Mouse (Mus musculus): ENCODE results near the gene D630003M21Rik. TPM values are rescaled to one million over a fixed set of nuclear protein-coding genes. Genes with fewer than 3 reads are reported as not detected.

Gene D630003M21Rik
- polyA plus RNA-seq, 1 experiment: not detected

DNA sequence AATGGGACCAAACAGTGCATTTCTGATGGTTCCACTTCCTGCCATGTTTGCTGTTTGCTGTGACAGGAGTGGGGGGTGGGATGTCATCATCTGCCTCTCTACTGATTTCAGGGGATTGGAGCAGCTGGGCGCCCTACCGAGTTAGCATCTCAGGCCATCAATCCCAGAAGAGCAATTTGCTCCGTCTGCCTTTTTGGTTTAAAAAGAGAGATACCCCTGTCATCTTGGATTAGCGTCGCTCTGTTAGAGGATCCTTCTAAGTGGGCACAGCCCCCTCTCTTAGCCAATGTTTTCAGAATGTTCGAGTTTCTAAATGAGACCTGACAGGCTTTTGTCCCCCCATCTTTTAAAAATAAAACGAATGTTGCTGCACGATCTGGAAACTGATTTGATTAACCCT lies 71.4 kb downstream of the D630003M21Rik start:
- no peak for TF ChIP-seq POLR2A (IDR thresholded peaks at IDR 0.05; ENCODE audit: insufficient read depth, low read depth, low read length)
- no peak for TF ChIP-seq CTCF (IDR thresholded peaks at IDR 0.05; ENCODE audit: insufficient read depth, low read depth, low read length)
- H3K4me3 ChIP-seq (ENCODE audit: insufficient read depth, low read depth, low read length): no peak overlapping the region
- WGBS: 84% methylated on average over 8 of the region's 8 CpGs
- no peak overlapping the region for H3K27ac ChIP-seq (ENCODE audit: insufficient read depth, low read depth, low read length)
- peaks cover 10% of the 10 kb centered on the region for H3K4me1 ChIP-seq (ENCODE audit: control insufficient read depth, insufficient read depth, low read length)

DNA sequence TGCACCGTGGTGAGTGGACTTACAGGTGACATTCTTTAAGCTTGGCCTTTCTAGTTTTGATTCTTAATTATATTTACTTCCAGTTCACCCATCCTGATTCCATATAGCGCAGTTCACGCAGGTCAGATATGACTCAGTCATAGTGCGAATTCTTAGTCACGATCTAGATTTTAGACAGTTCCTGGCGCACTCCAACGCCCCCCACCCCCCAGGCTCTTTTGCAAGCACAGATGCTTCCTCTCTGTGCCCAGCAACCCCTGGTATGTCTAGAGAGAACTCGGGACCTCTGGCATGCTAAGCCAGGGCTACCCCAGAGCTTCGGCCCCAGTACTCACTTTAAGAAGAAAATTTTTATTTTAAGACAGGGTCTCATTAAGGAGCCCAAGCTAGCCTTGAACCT lies 72.5 kb downstream of the D630003M21Rik start:
- TF ChIP-seq CTCF (IDR thresholded peaks at IDR 0.05; ENCODE audit: insufficient read depth, low read depth, low read length): no peak
- no peak for TF ChIP-seq POLR2A (IDR thresholded peaks at IDR 0.05; ENCODE audit: insufficient read depth, low read depth, low read length)
- H3K4me1 ChIP-seq (ENCODE audit: control insufficient read depth, insufficient read depth, low read length): peaks cover 10% of the 10 kb centered on the region
- no peak overlapping the region for H3K4me3 ChIP-seq (ENCODE audit: insufficient read depth, low read depth, low read length)
- no peak overlapping the region for H3K27ac ChIP-seq (ENCODE audit: insufficient read depth, low read depth, low read length)
- 94% methylated on average over 9 of the region's 9 CpGs for WGBS

DNA sequence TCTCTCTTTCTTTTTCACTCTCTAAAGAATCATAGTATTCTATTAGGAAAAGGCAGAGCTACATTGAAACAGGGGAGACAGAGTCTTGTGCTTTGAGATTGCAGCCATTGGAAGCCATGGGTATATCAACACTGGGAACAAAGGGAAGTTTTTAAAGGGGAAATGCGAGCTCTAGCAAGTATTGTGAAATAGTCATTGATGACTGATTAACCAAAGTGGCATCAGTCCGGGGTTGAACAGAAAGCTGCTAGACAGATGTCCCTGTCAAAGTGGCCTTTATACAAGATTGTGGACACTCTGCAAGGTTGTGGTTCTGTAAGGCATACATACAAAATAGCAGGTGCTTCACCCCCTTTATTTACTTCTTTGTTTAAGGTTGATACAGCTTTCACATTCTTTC lies 73.4 kb downstream of the D630003M21Rik start:
- WGBS: 76% methylated on average over 2 of the region's 2 CpGs
- Histone ChIP-seq H3K4me3 (ENCODE audit: insufficient read depth, low read depth, low read length) (no peak overlapping the region), H3K27ac (ENCODE audit: insufficient read depth, low read depth, low read length) (no peak overlapping the region), H3K4me1 (ENCODE audit: control insufficient read depth, insufficient read depth, low read length) (peaks cover 10% of the 10 kb centered on the region)
- TF ChIP-seq CTCF (IDR thresholded peaks at IDR 0.05; ENCODE audit: insufficient read depth, low read depth, low read length) (no peak), POLR2A (IDR thresholded peaks at IDR 0.05; ENCODE audit: insufficient read depth, low read depth, low read length) (no peak)

DNA sequence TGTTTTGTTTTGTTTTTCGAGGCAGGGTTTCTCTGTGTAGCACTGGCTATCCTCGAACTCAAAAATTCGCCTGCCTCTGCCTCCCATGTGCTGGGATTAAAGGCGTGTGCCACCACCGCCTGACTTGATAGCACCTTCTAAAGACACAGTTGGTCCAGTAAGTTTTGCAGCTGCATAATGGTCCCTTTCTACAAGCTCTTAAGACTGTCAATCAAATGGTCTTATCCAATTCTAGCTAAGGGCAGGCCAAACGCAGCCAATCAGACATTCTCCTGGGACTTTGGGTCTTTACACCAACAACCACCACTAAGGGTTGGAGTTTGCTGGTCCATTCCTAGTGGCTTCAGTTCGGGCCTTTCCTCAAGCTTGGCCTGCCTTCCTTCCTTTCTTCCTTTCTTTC lies 73.9 kb downstream of the D630003M21Rik start:
- Histone ChIP-seq H3K27ac (ENCODE audit: insufficient read depth, low read depth, low read length) (no peak overlapping the region), H3K4me1 (ENCODE audit: control insufficient read depth, insufficient read depth, low read length) (peaks cover 10% of the 10 kb centered on the region), H3K4me3 (ENCODE audit: insufficient read depth, low read depth, low read length) (no peak overlapping the region)
- WGBS: 93% methylated on average over 7 of the region's 7 CpGs
- no peak for TF ChIP-seq CTCF (IDR thresholded peaks at IDR 0.05; ENCODE audit: insufficient read depth, low read depth, low read length)
- no peak for TF ChIP-seq POLR2A (IDR thresholded peaks at IDR 0.05; ENCODE audit: insufficient read depth, low read depth, low read length)

DNA sequence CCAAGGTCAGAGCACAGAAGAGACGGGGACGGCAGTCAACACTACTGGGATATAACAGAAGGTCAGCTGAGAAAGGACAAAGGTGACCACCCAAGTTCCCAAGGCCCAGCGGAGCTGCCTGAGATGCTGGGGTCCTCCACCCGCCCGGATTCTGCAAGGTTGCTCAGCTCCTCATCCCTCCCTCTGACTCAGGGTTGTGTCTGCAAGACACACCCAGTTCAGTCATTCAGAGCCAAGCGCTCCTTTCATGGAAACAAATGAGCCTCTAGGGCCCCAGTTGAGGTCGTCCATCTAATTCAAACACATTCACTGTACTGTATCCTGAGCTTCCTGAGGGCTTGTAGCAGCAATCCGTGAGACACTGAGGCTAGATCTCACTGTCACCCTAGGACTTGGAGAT lies 74.4 kb downstream of the D630003M21Rik start:
- 86% methylated on average over 8 of the region's 8 CpGs for WGBS

DNA sequence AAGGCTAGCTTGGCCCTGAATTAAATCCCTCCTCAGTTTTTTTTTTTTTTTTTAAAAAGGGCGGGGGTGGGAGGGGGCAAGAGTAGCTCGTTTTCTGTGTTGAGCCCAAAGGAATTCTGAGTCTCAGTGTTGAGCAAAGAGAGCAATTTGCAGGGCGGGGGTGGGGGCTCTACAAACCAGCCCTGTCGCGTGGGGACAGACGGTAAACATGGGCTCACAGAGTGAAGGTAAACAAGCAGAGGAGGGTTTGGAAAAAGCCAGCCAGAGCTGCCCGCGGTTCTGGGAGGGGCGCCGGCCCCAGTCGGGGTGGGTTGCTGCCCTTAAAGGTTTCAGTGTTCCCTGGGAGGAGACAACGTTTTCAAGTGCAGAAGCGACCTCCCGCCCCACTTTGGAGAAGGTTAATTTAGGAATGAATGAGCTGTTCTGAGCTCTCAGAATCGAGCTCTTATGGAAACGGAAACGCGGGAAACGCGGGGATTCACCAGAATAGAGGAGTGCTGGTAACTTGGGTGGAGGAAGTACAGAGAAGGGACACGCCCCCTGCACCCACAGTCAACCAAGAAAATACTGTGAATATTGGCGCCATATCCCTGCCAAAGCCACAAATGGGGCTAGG lies 75.2 kb downstream of the D630003M21Rik start:
- peaks cover 10% of the 10 kb centered on the region for H3K4me1 ChIP-seq (ENCODE audit: control insufficient read depth, insufficient read depth, low read length)
- TF ChIP-seq CTCF (IDR thresholded peaks at IDR 0.05; ENCODE audit: insufficient read depth, low read depth, low read length) (no peak), POLR2A (IDR thresholded peaks at IDR 0.05; ENCODE audit: insufficient read depth, low read depth, low read length) (no peak)
- no peak overlapping the region for H3K27ac ChIP-seq (ENCODE audit: insufficient read depth, low read depth, low read length)
- WGBS: 1% methylated on average over 22 of the region's 22 CpGs
- peak overlapping the region; percentile 34 for H3K4me3 ChIP-seq (ENCODE audit: insufficient read depth, low read depth, low read length)

More for the DNA sequence above, 74.4 kb downstream of the D630003M21Rik start:
- Histone ChIP-seq H3K4me1 (ENCODE audit: control insufficient read depth, insufficient read depth, low read length) (peaks cover 10% of the 10 kb centered on the region), H3K4me3 (ENCODE audit: insufficient read depth, low read depth, low read length) (no peak overlapping the region), H3K27ac (ENCODE audit: insufficient read depth, low read depth, low read length) (no peak overlapping the region)
- TF ChIP-seq POLR2A (IDR thresholded peaks at IDR 0.05; ENCODE audit: insufficient read depth, low read depth, low read length): no peak
- no peak for TF ChIP-seq CTCF (IDR thresholded peaks at IDR 0.05; ENCODE audit: insufficient read depth, low read depth, low read length)

DNA sequence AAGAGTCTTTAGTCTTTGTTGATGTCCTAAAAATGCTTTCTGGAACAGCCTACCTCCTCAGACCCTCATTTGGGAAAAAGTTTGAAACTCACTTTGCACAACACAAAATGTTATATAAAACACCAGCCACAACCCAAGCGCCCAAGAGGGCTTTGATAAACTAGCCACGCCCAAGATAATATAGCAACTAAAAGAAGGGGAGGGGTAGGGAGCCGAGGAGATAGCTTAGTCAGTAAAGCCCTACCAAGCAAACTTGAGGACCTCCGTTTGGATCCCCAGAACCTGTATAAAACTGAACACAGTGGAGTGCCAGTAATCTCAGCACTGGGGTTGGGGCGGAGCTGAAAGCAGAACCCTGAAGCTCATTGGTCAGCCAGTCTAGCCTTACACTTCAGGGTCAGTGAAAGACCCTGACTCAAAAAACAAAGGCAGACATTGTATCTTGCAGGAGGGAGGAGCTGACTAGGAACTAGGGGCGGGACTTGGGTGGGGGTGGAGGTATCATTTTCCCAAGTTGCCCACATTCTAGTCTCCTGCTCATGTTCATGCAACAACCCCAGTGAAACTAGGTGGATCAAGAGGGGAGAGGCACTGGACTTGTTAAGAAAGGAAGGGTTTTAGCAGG lies 76.2 kb downstream of the D630003M21Rik start:
- TF ChIP-seq CTCF (IDR thresholded peaks at IDR 0.05; ENCODE audit: insufficient read depth, low read depth, low read length): no peak
- no peak for TF ChIP-seq POLR2A (IDR thresholded peaks at IDR 0.05; ENCODE audit: insufficient read depth, low read depth, low read length)
- H3K4me3 ChIP-seq (ENCODE audit: insufficient read depth, low read depth, low read length): no peak overlapping the region
- peaks cover 10% of the 10 kb centered on the region for H3K4me1 ChIP-seq (ENCODE audit: control insufficient read depth, insufficient read depth, low read length)
- 37% methylated on average over 6 of the region's 6 CpGs for WGBS
- H3K27ac ChIP-seq (ENCODE audit: insufficient read depth, low read depth, low read length): no peak overlapping the region

DNA sequence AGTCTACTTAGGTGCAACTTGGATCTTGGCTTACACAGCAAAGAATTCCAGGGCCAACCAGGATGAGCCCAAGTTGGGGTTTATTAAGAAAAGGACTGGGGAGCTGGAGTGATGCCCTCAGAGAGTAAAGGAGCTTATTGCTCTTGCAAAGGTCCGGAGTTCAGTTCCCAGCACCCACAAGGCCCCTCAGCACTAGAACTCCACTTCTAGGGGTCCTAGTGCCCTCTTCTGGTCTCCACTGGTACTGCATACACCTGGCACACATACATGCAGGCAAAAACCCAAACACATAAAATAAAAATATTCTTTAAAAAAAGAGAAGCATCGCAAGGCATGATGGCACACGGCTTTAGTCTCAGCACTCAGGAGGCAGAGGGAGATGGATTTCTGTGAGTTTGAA lies 77.9 kb downstream of the D630003M21Rik start:
- peaks cover 12% of the 10 kb centered on the region for H3K4me1 ChIP-seq (ENCODE audit: control insufficient read depth, insufficient read depth, low read length)
- H3K27ac ChIP-seq (ENCODE audit: insufficient read depth, low read depth, low read length): no peak overlapping the region

DNA sequence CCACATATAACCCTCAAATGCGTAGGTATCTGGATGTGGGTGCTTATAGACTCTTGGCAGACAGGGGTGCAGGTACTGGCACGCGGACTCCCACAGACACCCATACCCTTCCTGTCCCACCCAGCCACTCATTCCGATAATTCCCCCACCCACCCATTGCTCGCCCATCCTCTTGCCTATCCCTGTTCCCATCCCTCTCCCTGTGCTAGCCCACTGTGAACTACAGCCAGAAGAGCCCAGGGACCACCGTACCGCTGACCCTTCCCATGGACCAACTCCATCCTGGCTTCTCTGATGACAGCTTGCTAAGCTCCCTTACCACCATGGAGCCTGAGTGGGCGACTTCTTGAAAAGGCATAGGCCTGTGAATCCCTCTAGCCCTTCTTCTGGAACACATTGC lies 82.1 kb downstream of the D630003M21Rik start:
- Histone ChIP-seq H3K4me1 (ENCODE audit: control insufficient read depth, insufficient read depth, low read length) (peaks cover 7% of the 10 kb centered on the region), H3K4me3 (ENCODE audit: insufficient read depth, low read depth, low read length) (no peak overlapping the region), H3K27ac (ENCODE audit: insufficient read depth, low read depth, low read length) (no peak overlapping the region)
- 96% methylated on average over 8 of the region's 8 CpGs for WGBS
- TF ChIP-seq POLR2A (IDR thresholded peaks at IDR 0.05; ENCODE audit: insufficient read depth, low read depth, low read length): no peak
- no peak for TF ChIP-seq CTCF (IDR thresholded peaks at IDR 0.05; ENCODE audit: insufficient read depth, low read depth, low read length)

More for the DNA sequence above, 77.9 kb downstream of the D630003M21Rik start:
- TF ChIP-seq CTCF (IDR thresholded peaks at IDR 0.05; ENCODE audit: insufficient read depth, low read depth, low read length) (no peak), POLR2A (IDR thresholded peaks at IDR 0.05; ENCODE audit: insufficient read depth, low read depth, low read length) (no peak)
- H3K4me3 ChIP-seq (ENCODE audit: insufficient read depth, low read depth, low read length): no peak overlapping the region
- WGBS: 98% methylated on average over 3 of the region's 3 CpGs

Measured in olfactory bulb, adult 2 months (tissue).